Mouse (Mus musculus): ENCODE results near the gene Lrrc28.
"Not testable (repeated sequence)": the region's sequence is repeated elsewhere in the genome, so short reads cannot be mapped to it uniquely, and the experiment has no call there.

The Lrrc28 gene

DNA sequence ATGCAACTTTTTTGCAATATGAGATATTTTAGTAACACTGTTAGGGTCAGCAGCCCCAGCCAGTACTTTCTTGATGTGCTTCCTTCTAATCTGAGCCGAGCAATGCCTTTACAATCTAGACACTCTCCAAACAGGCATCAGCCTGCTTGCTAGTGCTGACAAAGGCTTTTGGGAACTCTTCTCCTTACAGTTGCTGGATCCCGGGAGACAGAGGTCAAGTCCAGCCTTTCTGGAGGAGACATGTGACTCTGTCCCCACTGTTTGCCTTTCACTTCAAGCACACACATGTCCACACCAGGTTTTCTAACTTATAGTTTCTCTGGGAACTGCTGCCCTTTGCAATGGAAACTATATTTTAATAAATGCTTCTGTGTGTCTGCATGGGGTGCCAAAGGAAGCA is 114.1 kb downstream of the Lrrc28 start:
- DNase-seq (ENCODE audit: low read depth, low spot score), result no peak

DNA sequence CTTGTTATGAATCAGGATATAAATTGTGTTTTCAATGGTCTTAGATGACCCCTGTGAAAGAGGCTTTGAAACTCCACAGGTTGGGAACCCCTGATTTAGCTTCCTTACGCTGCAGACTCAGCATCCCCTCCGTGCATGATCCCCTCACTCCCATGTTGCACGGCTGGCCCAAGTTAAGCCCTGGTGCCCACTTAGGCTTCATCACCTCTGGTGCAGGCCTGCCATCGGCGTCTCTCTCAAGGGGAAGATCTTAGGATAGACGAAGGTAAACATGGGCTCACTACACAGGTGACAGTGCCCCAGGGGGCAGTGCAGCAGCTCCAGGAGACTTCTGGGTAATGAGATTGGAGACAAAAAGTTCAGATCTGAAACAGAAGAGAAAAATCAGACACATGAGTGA is 115.7 kb downstream of the Lrrc28 start:
- no peak for DNase-seq (ENCODE audit: low read depth, low spot score)

DNA sequence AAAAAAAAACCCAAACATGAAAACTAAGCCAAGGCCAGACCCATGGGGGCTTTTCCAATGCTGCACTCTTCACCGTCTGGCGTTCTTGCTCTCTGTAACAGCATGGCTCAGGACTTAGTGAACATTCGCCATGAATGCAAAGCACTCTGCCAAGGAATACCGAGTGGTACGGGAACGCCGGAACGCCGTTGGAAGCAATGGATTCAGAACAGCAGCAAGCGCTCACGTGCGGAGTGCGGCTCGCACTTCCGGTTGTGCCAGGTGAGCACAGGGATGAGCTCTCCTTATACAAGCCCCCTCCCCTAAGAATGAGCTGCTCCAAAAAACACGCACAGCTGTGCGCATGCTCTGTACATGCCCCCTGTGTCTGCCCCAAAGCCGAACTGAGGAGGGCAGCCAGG is 116.2 kb downstream of the Lrrc28 start:
- no peak for DNase-seq (ENCODE audit: low read depth, low spot score)

DNA sequence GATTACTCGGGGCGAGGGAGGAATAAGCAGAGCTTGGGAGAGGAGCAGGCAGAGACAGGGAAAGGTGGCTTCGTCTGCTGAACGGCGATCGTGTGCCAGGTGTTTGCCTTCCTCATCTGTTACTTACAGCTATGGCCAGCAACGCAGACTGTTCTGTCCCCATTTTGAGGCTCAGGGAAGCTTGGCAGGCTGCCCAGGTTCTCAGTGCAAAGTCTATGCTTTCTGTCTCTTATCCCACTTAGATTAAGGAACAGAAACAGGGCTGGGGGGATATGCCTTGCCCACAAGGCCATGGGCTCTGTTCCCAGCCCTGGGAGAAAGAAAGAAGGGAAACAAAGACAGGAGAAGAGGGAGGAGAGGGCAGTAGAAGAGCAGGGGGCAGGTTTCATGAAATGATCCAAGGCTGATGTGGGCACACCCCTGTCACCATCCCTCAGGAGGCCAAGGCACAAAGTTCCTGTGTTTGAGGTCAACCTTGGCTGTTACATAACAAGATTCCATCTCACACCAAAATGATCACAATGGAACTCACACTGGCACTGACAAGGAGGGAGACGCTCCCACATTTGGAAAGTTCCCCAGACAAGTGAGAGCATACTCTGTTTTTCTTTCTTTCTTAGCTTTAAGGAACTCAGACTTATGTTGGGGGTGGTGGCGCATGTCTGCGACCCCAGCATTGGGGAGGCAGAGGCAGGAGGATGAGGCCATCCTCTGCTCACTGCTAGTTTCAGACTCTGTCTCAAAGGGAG is 116.8 kb downstream of the Lrrc28 start:
- peak; percentile 68 for DNase-seq (ENCODE audit: low read depth, low spot score)

DNA sequence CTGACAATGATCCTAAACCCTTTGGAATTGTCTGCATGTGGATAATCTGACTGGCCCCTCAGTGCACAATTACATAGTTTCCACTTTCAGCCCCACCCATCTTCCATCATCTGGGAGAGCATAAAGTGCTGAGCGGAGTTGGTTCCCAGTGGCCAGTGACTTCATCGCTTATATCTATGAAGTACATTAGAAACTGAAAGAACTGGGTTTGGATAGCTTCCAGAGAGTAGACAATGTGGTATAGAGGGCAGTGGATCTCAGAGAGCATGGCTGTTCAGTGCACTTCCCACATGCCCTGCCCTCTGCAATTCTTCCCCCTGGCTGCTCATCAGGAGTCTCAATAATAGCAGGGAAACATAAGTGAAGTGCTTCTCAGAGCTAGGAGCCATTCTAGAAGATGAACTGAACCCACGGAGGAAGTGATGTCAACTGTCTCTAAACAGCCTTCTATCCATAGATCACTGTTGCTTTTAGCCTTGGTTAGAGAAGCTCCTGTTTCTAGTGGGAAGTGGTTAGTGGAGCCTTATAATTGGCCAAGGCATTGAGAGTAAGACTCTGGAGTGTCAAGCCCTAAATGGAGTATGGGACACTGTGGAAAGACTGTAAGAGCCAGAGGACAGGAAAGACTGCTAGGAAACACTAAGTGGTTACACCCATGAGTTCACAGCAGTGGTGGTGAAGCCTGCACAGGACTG is 119.0 kb downstream of the Lrrc28 start:
- DNase-seq (ENCODE audit: low read depth, low spot score), result no peak

DNA sequence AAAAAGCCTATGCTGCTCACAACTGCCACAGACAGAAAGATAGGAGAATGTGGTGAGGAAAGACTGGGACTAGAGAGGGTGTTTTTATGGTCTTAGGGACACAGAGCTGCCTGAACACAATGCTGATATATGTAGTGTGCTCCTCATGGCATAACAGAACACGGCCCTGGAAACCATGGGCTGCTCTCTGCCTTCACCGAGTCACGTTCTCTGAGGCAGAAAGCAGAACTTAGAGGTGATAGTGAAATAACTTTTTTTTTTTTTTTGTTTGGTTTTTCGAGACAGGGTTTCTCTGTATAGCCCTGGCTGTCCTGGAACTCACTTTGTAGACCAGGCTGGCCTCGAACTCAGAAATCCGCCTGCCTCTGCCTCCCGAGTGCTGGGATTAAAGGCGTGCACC is 121.0 kb downstream of the Lrrc28 start:
- DNase-seq (ENCODE audit: low read depth, low spot score), result not testable (repeated sequence)

DNA sequence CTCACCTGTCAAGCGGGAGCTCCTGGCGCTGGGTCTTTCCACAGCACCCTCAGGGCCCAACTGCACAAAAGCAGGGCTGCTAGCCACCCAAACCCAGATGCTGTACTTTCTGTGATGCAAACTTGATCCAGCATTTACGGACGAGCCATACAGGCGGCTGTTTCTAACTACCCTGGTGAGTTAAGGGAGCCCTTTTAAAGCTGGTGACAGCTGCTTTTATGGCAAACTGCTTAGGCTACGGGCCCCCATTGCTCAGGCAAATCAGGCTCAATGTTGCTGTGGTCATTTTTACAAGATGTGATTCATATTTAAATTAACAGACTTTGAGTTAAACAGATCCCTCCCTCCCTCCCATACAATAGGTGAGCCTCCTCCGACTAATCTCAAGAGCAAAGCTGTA is 121.7 kb downstream of the Lrrc28 start:
- DNase-seq (ENCODE audit: low read depth, low spot score), result no peak

DNA sequence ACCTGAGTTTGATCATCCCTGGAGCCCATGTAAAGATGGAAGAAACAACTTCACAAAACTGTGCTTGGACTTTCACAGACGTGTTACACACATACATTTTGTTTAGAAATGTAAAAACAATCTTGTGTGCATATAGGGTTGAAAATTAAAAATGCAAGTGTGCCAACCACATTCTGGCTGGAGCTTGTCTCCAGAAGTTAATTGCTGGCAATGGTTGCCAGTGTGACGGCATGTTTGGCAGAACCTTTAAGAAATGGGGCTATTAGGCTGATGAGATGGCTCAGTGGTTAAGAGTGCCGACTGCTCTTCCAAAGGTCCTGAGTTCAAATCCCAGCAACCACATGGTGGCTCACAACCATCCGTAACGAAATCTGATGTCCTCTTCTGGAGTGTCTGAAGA is 123.3 kb downstream of the Lrrc28 start:
- not testable (repeated sequence) for DNase-seq (ENCODE audit: low read depth, low spot score)

DNA sequence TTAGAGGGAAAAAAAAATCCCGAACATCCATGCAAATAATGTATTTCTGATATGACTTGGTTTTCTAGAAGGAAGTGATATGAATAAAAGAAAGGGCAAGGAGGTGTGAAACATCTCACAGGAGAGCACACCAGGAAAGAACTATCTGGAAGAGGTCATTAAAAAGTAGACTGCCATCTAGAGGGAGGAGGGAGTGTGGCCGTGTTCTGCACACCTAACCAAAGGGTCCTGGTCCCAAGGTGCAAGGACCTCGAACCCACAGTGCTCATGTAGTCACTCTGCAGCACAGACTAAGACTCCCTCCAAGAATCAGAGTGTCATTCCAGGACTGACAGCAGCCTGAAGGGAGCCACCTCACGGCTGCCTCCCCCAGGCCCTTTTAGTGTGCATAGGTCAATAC is 124.1 kb downstream of the Lrrc28 start:
- no peak for DNase-seq (ENCODE audit: low read depth, low spot score)

DNA sequence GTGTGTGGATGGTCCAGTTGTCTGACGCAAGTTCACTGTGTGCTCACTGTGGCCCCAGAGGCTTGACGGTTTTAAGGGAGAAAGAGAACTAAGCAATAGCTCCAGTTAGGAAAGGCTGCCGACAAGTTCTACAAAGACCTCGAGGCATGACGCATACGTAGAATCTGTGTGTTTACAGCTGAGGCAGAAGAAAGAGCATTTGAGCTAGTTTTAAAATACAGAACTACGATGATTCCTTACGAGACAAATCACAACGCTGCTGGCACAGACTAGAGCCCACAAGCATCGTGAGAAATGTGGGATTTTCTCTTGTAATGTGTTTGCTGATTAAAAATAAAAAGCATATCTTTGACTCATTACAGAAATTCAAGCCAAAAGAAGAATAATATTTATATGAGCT is 125.1 kb downstream of the Lrrc28 start:
- peak; percentile 34 for DNase-seq (ENCODE audit: low read depth, low spot score)

DNA sequence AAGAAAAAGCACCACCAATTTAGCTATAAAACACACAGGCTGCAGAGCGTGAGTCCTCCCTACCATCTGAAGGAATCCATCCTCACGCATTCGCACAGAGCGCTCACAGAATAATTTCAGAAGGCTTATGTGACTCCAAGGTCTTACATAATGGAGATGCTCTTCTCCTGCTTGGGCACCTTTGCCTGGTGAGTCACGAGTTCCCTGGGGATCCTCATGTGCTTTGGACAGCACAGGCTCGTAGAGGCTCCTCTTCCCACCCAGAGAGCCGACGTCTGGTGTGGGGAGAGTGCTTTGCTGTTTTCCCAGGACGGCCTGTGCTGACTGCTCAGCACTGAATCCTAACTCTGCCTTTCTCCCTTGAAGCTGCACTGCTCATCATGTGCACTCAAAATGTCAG is 129.4 kb downstream of the Lrrc28 start:
- no peak for DNase-seq (ENCODE audit: low read depth, low spot score)

DNA sequence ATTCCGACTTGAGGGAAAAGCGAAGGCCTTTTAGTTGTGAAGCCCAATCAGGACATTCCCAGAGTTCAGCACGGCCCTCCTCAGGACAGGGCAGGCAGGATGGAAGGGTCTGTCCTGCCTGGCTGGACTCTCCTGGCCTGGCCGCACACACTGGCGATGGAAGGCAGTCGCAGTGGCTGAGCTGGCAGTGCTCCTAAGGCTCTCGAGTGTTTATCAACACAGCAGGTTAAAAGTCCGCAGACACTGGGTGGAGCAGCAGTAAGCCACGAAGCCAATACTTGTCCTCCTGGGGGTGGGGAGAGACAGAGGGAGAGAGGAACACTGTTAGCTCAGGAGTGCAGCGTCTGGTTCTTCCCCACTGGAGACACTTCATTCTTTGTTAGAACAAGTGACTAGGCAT is 130.2 kb downstream of the Lrrc28 start:
- DNase-seq (ENCODE audit: low read depth, low spot score), result no peak

DNA sequence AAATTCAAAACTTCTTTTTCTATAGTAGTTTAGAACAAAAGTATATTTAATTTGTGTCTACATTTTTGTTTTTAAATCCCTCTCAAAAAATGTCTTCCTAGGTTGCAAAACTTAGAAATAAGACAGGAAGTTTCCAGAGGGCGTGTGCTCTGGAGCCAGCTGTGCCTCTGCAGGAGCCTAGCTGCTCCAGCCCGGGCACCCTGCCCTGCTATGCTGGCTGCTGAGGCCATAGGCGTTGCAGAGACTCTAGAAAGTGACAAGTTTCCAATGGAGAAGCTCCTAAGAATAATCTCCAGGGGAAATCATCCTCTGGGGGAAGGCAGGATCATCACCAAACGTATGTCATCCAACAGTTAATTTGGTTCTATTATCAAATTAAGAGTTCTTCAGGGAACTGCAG is 130.7 kb downstream of the Lrrc28 start:
- DNase-seq (ENCODE audit: low read depth, low spot score), result no peak

DNA sequence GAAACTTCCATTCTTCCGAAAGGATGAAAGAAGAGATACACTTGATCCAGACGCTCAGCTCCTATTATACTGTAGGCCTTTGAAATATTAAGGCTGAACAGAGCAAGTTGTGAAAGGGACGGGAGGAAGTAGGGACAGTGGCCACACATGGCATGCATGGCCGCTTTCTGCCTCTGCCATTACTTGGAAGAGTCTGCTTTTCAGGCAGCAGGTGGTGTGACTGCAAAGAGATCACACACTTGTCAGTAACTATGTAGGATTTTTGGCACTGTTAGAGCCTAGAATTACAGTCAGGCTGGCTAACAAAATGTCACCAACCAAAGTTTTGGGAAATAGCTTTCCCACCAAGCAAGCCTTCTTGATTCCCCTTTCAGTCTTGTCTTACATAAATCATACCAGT is 131.4 kb downstream of the Lrrc28 start:
- DNase-seq (ENCODE audit: low read depth, low spot score), result no peak

DNA sequence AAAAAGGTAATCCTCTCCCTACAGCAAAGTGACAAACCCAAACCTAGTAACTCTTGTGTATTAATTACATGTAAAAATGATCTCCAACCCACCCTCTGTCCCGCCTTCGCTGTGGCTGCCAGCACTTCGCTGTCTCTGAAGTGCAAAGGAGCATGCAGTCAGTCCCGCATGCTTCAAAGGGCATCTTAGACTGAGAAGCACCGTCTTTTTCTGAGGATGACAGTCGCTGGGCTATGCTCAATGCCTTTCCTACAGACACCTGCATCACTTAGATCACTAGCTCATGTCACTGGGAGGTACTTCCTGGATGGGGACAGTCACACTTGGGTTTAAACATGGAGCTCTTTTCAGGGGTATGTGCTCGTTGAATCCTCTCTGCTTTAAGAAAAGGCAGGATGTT is 133.5 kb downstream of the Lrrc28 start:
- DNase-seq (ENCODE audit: low read depth, low spot score), result no peak

DNA sequence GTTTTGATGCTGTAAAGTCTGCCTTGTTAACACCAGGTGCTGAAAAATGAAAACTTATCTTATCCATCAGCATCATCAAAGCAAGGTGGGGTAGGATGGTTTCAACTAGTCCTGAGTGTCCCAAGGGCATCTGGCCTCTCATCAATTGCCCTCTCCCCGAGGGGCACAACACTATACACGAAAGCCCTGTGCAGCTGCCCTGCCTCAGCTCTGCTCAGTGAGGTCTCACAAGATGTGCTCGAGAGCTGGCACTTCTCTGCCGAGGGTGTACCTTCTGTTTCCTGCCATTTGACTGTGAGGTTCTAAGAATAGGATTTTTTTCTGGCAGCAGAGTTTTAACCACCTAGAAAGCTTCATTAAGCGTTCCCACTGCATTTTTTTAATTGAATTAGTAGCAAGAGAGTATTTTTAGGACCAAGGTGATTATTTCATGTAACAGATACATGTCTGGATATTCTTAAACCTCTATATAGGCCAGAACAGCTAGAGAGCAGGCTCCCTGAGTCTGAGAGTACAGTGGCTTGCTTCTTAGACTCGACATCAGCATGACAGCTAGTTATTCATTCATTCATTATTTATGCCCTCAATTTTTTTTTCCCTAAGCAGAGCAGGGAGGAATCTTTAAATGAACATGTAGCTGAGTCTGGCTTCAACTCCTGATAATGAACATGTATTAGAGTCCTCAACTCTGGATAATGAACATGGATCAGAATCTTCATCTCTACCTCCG is 141.6 kb downstream of the Lrrc28 start:
- peak; percentile 64 for DNase-seq (ENCODE audit: low read depth, low spot score)

DNA sequence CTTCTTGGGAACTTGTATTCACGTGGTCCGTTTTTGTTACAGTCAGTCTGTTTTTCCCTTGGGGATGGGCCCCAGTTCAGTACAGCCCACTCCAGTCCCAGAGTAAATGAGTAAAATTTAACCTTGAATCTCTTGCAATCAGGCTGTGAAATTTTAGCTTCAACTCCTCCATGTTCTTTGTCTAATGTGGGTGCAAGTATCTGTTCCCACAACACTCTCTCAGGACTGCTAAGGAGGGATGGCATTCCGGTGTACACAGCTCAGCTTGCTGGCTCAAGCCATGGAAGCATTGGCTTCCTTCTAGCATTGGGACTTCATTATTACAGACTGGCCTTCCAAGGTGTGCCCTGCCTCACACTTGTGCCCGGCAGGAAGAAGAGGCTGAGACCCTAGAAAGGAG is 142.4 kb downstream of the Lrrc28 start:
- no peak for DNase-seq (ENCODE audit: low read depth, low spot score)

DNA sequence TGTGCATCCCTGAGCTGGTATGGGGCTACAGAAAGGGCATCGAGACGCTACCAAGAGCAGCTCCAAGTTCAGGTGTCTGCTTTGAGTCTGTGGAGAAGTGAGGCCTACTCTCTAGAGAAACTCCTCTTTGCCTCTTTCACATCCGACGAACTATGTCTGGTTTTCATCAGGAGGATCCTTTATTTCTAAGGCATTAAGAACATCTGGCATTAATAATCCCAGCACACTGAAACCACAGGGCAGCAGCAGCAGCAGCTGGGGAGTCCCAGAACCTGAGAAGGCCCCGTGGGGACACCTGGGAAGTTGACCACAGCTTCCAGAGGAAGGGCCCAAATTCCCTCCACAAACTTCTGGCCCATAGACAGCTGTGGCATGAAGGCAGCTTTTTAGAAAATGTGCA is 144.2 kb downstream of the Lrrc28 start:
- no peak for DNase-seq (ENCODE audit: low read depth, low spot score)

DNA sequence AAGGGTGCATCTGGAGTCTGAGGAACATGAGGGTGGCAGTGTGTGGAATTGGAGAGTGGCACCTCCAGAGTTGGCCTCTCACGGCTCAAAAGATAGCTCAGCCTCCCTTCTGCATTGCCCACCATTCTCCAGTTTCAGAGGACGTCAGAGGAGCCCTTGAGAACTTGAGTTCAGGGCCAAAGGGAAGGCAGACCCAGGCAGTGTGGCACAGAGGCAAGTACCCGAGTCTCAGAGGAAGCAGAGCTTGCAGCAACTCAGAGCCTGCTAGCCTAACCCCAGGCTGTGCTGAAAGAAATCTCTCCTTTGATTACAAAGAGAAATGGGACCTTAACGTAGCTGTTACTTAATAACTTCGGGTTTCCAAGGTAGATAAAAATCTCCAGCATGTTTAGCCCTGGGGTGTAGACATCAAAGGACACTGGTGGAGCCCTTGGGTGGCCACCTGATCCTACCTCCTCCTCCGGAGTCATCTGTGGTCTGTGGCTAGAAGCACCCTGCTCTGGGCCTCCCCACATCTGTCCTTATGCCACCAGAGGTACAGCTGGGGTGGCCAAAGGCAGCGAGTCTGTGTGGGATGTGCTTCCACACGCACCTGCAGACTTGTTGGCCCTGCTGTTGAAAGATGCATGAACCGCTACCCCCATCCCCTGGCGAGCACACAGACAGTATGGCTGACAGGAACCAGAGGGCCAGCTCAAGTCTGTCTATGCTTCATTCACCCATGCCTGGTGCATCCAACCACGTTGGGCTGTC is 144.8 kb downstream of the Lrrc28 start:
- no peak for DNase-seq (ENCODE audit: low read depth, low spot score)

DNA sequence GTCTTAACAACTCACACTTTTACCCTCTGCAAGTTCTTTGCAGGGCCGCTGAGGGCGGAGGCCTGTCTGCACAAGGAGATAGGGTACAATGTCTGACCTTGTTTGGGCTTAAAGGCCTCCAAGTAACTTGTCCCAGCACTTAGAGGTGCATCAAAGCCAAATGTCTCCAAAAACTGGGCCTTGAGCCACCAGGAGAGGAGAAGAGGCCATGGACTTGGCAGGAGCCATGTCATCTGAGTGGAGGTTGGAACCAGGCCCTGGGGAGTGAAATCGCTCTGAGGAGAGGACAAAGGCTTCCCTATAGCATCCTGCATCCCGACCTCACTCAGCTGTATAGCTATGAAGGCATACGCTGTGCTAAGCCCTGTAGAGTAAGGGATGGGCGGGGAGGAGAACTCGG is 145.6 kb downstream of the Lrrc28 start:
- DNase-seq (ENCODE audit: low read depth, low spot score), result no peak

DNA sequence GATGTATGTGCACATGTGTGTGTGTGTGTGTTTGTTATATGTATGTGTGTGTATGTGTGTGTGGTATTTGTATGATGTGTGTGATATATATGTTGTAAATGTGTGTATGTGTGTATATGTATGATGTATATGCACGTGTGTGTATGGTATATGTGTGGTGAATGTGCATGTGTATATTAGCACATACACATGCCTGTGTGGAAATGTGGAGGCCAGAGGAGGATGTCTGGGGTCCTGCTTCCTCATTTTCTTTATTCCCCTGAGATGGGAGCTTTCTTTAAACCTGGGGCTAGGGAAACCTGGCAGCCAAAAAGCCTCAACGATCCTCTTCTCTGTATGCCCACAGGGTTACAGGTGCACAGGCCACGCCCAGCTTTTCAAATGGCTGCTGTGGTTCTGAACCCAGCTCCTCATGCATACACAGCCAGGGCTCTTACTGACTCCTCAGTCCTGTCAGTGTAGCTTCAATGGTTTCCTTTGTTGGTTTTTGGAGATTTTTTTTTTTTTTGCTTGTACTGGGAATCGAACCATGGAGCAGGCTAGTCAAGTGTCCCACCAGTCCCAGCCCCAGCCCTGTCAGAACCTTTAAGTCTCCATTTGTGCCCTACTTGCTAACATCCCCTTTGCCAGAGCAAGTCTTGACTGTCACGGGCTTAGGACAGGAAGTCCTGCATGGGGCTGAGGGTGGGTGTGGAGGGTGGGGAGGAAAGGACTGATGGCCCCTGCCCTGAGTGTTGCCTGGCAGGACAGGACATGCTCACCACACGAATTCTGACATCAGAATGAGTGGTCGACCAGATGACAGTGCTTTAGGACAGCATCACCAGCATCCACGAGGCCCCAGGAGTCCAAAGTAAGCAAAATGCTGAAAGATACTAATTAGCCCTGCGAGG is 151.0 kb downstream of the Lrrc28 start:
- DNase-seq (ENCODE audit: low read depth, low spot score), result no peak

Data from telencephalon, adult 2 months (tissue).